Mouse (Mus musculus) lung, postnatal 14 days (tissue): ENCODE data around the gene Jade2.

Experiments used
- DNase-seq: peaks from one replicate; pipeline ENCODE4 v3.0.0; 2021

Gene Jade2

DNA sequence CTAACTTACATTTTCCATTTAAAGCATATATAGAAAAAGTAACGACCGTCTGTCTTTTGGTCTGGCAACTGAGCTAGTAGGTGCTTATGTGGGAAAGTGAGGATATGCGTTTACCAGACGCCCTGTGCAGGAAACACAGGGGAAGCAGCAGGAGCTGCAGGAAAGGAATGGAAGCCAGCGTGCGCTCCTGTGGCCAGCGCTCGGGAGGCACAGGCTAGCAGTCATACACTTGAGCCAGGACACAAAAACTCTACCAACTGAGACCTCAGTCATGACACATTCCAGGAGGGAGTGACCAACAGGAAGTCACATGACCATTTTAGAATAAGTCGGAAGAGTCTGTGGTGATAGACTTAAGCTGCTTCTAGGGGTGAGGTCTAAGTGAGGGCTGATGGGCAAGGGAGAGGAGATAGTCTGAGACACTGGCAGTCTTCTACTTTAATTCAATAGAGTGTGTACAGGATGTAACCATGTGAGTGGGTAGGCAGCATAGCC, 76.6 kb downstream of the Jade2 start:
- no peak for DNase-seq

DNA sequence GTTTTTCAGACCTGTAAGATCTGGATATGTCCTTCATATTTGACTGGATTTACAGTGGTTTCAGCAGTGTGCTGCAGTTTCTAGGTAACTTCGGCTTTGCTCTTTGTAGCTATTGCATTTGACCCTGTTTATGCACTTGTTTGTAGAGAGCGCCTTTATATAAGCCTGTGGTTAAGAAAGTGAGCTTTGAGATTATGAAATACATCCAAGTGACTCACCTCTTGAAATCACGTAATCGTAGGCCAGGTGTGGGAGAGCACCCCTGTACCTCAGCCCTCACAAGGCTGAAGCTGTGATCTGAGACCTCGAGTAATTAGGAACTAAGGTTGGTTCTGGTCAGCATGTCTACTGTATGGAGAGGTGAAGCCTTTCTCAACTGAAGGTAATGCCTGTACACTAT, 80.0 kb downstream of the Jade2 start:
- DNase-seq = no peak

DNA sequence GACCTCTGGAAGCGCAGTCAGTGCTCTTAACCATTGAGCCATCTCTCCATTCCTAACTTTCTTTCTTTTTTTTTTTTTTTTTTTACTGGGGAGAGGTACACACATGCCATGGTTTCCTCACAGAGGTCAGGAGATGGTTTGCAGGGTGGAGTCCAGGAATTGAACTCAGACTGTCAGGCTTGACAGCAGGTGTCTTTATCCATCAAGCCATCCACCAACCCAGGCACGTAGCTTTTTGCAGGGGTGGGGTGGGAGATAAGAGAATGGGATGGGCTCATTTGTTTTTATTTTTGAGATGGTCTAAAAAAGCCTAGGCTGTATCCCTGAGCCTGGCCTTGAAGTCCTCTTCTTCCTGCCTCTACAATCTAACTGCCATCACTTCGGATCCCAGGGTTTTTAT, 81.9 kb downstream of the Jade2 start:
- no peak for DNase-seq

DNA sequence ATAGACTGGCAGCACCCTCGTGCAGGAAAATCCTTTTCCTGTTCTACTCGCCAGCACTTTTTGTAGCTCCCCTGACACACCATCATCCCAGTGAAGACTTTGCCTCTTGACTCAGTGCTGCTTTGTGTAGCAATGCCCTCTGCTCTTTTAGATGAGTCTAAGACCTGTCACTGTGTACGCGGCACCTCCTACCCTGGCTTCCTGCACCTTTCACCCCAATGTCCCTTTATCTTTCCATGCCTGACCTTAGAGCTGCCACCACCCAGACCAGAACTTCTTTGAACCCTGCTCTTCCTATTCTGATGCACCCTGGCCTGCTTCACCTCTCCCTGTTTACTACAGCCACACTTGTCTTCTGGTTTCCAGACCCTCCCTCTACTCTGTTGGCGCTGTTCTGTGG, 89.2 kb downstream of the Jade2 start:
- DNase-seq = no peak

- no peak for DNase-seq
Observed at GRCm38 (mm10) chr11:51767579-51768220, 89.8 kb downstream of the Jade2 start.

DNA sequence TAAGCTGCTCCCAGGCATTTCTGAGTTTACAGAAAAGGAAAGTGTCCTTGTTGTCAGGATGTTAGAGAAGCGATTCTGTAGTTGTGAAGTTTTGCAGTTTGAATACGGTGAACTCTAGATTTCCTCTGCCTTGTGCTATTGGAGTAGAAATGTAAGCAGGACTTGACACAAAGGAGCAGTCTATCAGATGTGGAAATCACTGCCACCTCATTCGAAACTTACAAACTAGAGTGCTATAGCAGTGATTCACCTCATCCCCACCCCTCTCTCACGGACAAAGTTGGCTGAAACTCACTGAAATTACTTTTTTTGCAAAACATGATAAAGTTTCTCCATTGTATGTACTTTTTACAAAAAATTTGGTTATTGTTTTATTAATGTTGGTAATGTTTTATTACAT, 92.6 kb downstream of the Jade2 start:
- no peak for DNase-seq

- no peak for DNase-seq
Observed at GRCm38 (mm10) chr11:51763955-51764354, 93.5 kb downstream of the Jade2 start.
